Mouse (Mus musculus) kidney, embryonic 15.5 days (tissue): ENCODE measurements around the gene Rasa4. TPM values are rescaled to one million over a fixed set of nuclear protein-coding genes. Genes with fewer than 3 reads are reported as not detected.
"Not testable (repeated sequence)": the region's sequence is repeated elsewhere in the genome, so short reads cannot be mapped to it uniquely, and the experiment has no call there.

ENCODE experiments used
- ATAC-seq: fragments of 200-750 bp; cut with Nextera tagmentation; replicated peaks from 2 replicates; pipeline ENCODE4 v1.8.0; 2017; ENCODE audit warnings: moderate TSS enrichment; ENCODE audit not compliant: low FRiP score
- H3K27ac ChIP-seq: fragments of 300-500 bp; sonication (generic); 2 replicates; pipeline ENCODE4 v1.5.1; 2015; ENCODE audit warnings: mild to moderate bottlenecking, inconsistent platforms
- H3K27me3 ChIP-seq: fragments of 300-500 bp; sonication (generic); 2 replicates; pipeline ENCODE4 v1.6.1; 2015; ENCODE audit warnings: inconsistent platforms
- H3K36me3 ChIP-seq: fragments of 300-500 bp; sonication (generic); 2 replicates; pipeline ENCODE4 v1.6.1; 2015; ENCODE audit warnings: inconsistent platforms
- H3K4me1 ChIP-seq: fragments of 300-500 bp; sonication (generic); 2 replicates; pipeline ENCODE4 v1.6.1; 2015; ENCODE audit warnings: inconsistent platforms
- H3K4me2 ChIP-seq: fragments of 300-500 bp; sonication (generic); 2 replicates; pipeline ENCODE4 v1.6.1; 2015; ENCODE audit warnings: moderate library complexity, mild to moderate bottlenecking, inconsistent platforms
- H3K4me3 ChIP-seq: fragments of 300-500 bp; sonication (generic); replicated peaks from 2 replicates; pipeline ENCODE4 v1.5.1; 2015; ENCODE audit warnings: mild to moderate bottlenecking, inconsistent platforms
- H3K9ac ChIP-seq: fragments of 300-500 bp; sonication (generic); 2 replicates; pipeline ENCODE4 v1.6.1; 2015; ENCODE audit warnings: mild to moderate bottlenecking, inconsistent platforms
- H3K9me3 ChIP-seq: fragments of 300-500 bp; sonication (generic); replicated peaks from 2 replicates; pipeline ENCODE4 v1.6.1; 2016; ENCODE audit warnings: inconsistent platforms
- WGBS: fragments of 180-500 bp; shearing (Covaris S2); methylation state at CpG from one replicate; pipeline ENCODE4 v1.1.7; 2015; ENCODE audit warnings: mixed read lengths; 5-methylcytosine and 5-hydroxymethylcytosine counted together
- polyA plus RNA-seq: library from polyadenylated mRNA; unstranded; fragments of >200 nt; fragmentation: Nextera tagmentation; extraction: Ambion mirVana; gene quantifications from 2 replicates; pipeline ENCODE4 v1.2.1, GENCODE M21; 2015

Gene Rasa4
- 15.4 and 18.5 TPM in 2 replicates for polyA plus RNA-seq

DNA sequence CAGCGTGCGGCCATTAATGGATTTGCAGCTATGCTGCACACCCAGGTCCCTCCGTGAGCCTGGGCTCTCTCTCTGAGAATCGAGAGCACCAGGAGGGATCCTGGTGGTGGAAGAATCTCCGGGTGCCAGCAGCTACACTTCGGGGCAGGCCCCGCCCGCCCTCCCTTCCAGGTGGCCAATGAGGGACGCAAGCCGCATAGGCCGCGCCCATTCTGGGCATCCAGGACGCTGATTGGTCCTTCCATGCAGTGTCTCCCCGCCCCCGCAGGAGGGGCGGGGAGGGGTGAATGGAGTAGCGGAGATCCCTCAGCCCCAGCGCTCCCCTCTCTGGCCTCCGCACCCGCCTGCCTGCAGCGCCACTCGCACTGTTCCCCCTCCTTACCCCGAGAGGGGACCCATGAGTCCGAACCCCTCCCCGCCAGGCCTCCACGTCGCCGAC, at the start of gene Rasa4:
TSS of gene Rasa4 (plus strand) at position 248 of the 439 bp plus-strand sequence.
- Histone ChIP-seq H3K36me3 (no peaks in the 10 kb centered on the region), H3K27me3 (no peaks in the 10 kb centered on the region), H3K4me1 (peaks cover 33% of the 10 kb centered on the region), H3K27ac (peak within 1 kb of the TSS; percentile 60), H3K4me2 (peak within 1 kb of the TSS; percentile 95), H3K9ac (peak within 1 kb of the TSS; percentile 60), H3K9me3 (no peaks in the 10 kb centered on the region), H3K4me3 (peak within 1 kb of the TSS; percentile 62)
- ATAC-seq = peak; percentile 95
- 0% methylated on average over 24 of the region's 28 CpGs for WGBS

GRCm38 (mm10) chr5:136034868-136035267, 48.8 kb upstream of the Rasa4 start:
- no peak overlapping the region for H3K4me3 ChIP-seq
- H3K9me3 ChIP-seq = no peaks in the 10 kb centered on the region
- no peak overlapping the region for H3K9ac ChIP-seq
- H3K27me3 ChIP-seq = no peaks in the 10 kb centered on the region
- no peak for ATAC-seq
- no peak overlapping the region for H3K4me2 ChIP-seq
- WGBS = 87% methylated on average over 4 of the region's 4 CpGs
- no peak overlapping the region for H3K27ac ChIP-seq
- H3K4me1 ChIP-seq = peaks cover 1% of the 10 kb centered on the region; the same call in 1 of the 2 replicates
- peaks cover 32% of the 10 kb centered on the region for H3K36me3 ChIP-seq

DNA sequence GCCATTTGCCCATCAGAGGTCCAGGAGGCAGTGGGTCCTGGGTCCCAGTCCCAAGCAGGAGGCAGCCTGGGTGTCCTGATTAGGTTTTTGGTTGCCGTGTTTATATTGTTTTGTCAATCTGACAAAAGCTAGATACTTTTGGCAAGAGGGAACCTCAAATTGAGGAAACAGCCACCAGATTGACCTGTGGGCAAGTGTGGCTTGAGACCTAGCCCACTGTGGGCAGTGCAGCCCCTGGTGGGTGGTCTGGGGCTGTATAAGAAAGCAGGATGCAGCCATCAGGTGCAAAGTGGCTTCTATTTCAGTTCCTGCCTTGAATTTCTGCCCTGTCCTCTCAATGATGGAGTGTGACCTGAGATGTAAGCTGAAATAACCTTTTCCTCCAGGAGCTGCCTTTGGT, 48.4 kb upstream of the Rasa4 start:
- ATAC-seq = no peak
- WGBS = 91% methylated on average over 1 of the region's 1 CpGs
- Histone ChIP-seq H3K4me3 (no peak overlapping the region), H3K4me1 (peaks cover 5% of the 10 kb centered on the region; the same call in 1 of the 2 replicates), H3K9me3 (no peaks in the 10 kb centered on the region), H3K9ac (no peak overlapping the region), H3K27ac (no peak overlapping the region), H3K27me3 (no peaks in the 10 kb centered on the region), H3K4me2 (no peak overlapping the region), H3K36me3 (peaks cover 28% of the 10 kb centered on the region)

DNA sequence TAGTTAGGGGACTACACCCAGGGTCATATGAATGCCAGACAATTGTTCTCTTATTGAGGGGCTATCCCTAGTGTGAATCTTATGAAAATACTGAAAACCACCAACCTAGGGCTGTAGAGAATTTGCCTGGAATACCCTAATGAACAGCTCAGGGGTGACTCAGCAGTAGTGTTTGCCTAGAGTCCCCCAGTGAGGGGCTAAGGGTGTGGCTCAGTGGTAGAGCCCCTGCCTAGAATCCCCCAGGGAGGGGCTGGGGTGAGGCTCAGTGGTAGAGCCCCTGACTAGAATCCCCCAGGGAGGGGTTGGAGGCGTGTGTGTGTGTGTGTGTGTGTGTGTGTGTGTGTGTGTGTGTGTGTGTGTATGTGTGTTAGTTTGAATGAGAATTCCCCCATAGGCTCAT, 47.0 kb upstream of the Rasa4 start:
- no peaks in the 10 kb centered on the region for H3K27me3 ChIP-seq

GRCm38 (mm10) chr5:136038258-136039214, 45.2 kb upstream of the Rasa4 start, which contains the start of gene Upk3b:
Upk3b (plus strand) TSS chr5:136038496.
- WGBS = 76% methylated on average over 17 of the region's 17 CpGs
- H3K4me3 ChIP-seq = no peak within 1 kb of the TSS
- no peaks in the 10 kb centered on the region for H3K36me3 ChIP-seq
- no peaks in the 10 kb centered on the region for H3K9me3 ChIP-seq
- H3K27me3 ChIP-seq = no peaks in the 10 kb centered on the region
- H3K4me1 ChIP-seq = peaks cover 13% of the 10 kb centered on the region; the same call in 1 of the 2 replicates
- no peak within 1 kb of the TSS for H3K27ac ChIP-seq
- H3K9ac ChIP-seq = no peak within 1 kb of the TSS
- ATAC-seq = 0 out of 2 replicates have a peak, but pooled peaks have one; percentile 63
- no peak within 1 kb of the TSS for H3K4me2 ChIP-seq

More for the DNA sequence above, 47.0 kb upstream of the Rasa4 start:
- no peak for ATAC-seq
- Histone ChIP-seq H3K4me1 (peaks cover 13% of the 10 kb centered on the region; the same call in 1 of the 2 replicates), H3K36me3 (peaks cover 14% of the 10 kb centered on the region), H3K9ac (no peak overlapping the region), H3K9me3 (no peaks in the 10 kb centered on the region), H3K4me3 (no peak overlapping the region), H3K4me2 (no peak overlapping the region), H3K27ac (no peak overlapping the region)
- WGBS = 88% methylated on average over 1 of the region's 1 CpGs

DNA sequence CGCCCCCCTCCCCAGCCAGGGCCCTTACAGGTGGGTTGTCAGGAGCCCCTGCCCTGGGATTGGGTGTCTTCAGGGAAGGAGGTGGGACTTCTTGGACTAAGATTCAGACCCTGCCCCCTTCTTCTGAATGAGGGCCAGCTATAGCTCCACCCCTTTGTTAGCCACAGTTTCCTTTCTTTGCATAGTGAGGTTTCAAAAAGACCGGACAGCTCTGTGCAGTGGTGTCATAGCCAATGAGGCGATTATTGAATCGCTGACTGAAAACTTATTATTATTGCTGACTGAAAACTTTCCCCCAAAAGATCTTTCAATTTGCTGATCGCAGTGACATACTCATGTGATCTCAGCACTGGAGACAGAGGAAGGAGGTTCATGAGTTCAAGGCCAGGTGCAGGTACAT, 43.5 kb upstream of the Rasa4 start:
- peak overlapping the region; percentile 41 for H3K4me2 ChIP-seq
- H3K9ac ChIP-seq = no peak overlapping the region
- peak; percentile 42; the same call in 1 of the 2 replicates for ATAC-seq

GRCm38 (mm10) chr5:136041260-136041659, 42.5 kb upstream of the Rasa4 start:
- H3K4me2 ChIP-seq = no peak overlapping the region
- WGBS = 33% methylated on average over 2 of the region's 2 CpGs
- H3K9ac ChIP-seq = no peak overlapping the region
- no peak overlapping the region for H3K27ac ChIP-seq
- H3K27me3 ChIP-seq = no peaks in the 10 kb centered on the region
- H3K9me3 ChIP-seq = no peaks in the 10 kb centered on the region
- H3K36me3 ChIP-seq = no peaks in the 10 kb centered on the region
- peaks cover 24% of the 10 kb centered on the region for H3K4me1 ChIP-seq
- ATAC-seq = no peak
- H3K4me3 ChIP-seq = no peak overlapping the region

More for the DNA sequence above, 43.5 kb upstream of the Rasa4 start:
- Histone ChIP-seq H3K9me3 (no peaks in the 10 kb centered on the region), H3K27me3 (no peaks in the 10 kb centered on the region), H3K27ac (no peak overlapping the region), H3K36me3 (no peaks in the 10 kb centered on the region), H3K4me1 (peaks cover 15% of the 10 kb centered on the region), H3K4me3 (peak overlapping the region; percentile 10; the same call in 1 of the 2 replicates)
- 46% methylated on average over 5 of the region's 5 CpGs for WGBS

DNA sequence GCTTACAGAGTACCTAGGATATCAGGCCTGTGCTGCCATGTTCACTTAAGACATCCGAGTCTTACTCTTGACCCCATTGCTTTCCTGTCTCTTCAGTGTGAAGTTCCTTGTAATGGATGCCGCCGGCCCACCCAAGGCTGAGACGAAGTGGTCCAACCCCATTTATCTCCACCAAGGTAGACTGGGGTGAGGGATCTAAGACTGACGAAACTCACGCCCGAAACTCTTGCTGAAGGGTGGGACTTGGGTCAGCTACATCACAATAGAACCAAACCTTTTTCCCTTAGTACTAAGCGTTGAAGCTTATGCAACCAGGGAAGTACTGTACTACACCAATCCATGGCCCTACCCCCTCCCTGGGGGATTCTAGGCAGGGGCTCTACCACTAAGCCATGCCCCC, 42.0 kb upstream of the Rasa4 start:
- no peak overlapping the region for H3K4me2 ChIP-seq
- H3K4me1 ChIP-seq = peaks cover 28% of the 10 kb centered on the region
- no peak overlapping the region for H3K9ac ChIP-seq
- H3K36me3 ChIP-seq = no peaks in the 10 kb centered on the region
- no peaks in the 10 kb centered on the region for H3K27me3 ChIP-seq
- WGBS = 92% methylated on average over 8 of the region's 8 CpGs
- H3K4me3 ChIP-seq = no peak overlapping the region
- H3K9me3 ChIP-seq = no peaks in the 10 kb centered on the region
- no peak overlapping the region for H3K27ac ChIP-seq
- ATAC-seq = no peak

DNA sequence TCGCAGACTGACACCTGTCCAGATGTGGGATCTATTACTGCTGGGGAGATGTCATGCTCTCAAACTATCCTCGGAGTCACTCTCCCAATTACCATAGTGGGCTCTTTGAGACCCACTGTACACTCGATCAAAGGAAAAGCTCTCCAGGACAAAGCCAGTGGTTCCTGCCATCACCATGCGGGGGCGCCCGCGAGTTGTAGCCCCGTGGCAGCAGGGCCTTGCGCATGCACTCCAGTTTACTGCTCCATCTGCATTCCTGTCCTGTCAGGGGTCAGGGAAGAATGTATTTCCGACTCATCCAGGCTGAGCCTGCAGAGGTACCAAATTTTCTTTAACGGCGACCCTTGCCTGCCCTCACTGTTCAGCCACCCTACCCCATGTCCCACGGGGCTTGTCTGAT, 38.9 kb upstream of the Rasa4 start:
- 73% methylated on average over 13 of the region's 13 CpGs for WGBS
- H3K27ac ChIP-seq = no peak overlapping the region
- H3K36me3 ChIP-seq = no peaks in the 10 kb centered on the region
- H3K4me3 ChIP-seq = no peak overlapping the region
- no peak for ATAC-seq
- H3K4me2 ChIP-seq = no peak overlapping the region
- no peaks in the 10 kb centered on the region for H3K27me3 ChIP-seq
- H3K9me3 ChIP-seq = no peaks in the 10 kb centered on the region
- H3K4me1 ChIP-seq = peaks cover 41% of the 10 kb centered on the region
- no peak overlapping the region for H3K9ac ChIP-seq

DNA sequence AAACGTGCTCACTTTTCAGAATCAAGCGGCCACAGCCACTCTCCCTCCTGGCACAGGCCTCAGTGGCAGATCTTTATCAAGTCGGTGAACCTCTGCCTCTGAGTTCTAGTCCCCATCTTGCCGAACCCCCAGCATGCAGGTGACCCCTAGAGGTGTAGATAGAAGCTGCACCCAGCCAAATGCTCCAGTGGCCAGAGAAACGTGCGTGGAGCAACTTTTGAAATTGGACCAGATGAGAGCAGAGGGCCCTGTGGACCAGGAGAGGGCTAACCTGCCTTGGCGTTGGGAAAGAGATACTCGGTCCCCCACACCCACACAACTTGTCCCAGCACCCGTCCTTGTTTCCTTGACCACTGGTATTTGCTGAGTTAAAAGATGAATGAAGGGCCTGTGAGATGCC, 38.3 kb upstream of the Rasa4 start:
- no peak overlapping the region for H3K4me3 ChIP-seq
- H3K4me1 ChIP-seq = peaks cover 41% of the 10 kb centered on the region
- no peak overlapping the region for H3K27ac ChIP-seq
- no peak overlapping the region for H3K9ac ChIP-seq
- no peak overlapping the region for H3K4me2 ChIP-seq
- no peaks in the 10 kb centered on the region for H3K36me3 ChIP-seq
- ATAC-seq = no peak
- WGBS = 37% methylated on average over 9 of the region's 9 CpGs
- no peaks in the 10 kb centered on the region for H3K27me3 ChIP-seq
- no peaks in the 10 kb centered on the region for H3K9me3 ChIP-seq

- H3K4me1 ChIP-seq = peaks cover 39% of the 10 kb centered on the region
- WGBS = 2% methylated on average over 10 of the region's 10 CpGs
- H3K9me3 ChIP-seq = no peaks in the 10 kb centered on the region
- 0 out of 2 replicates have a peak overlapping the region, but pooled peaks have one; percentile 8 for H3K4me2 ChIP-seq
- H3K36me3 ChIP-seq = no peaks in the 10 kb centered on the region
- peak overlapping the region; percentile 57 for H3K27ac ChIP-seq
- no peak overlapping the region for H3K4me3 ChIP-seq
- no peaks in the 10 kb centered on the region for H3K27me3 ChIP-seq
- ATAC-seq = no peak
- H3K9ac ChIP-seq = no peak overlapping the region
Measured at GRCm38 (mm10) chr5:136045987-136046386, 37.7 kb upstream of the Rasa4 start.

DNA sequence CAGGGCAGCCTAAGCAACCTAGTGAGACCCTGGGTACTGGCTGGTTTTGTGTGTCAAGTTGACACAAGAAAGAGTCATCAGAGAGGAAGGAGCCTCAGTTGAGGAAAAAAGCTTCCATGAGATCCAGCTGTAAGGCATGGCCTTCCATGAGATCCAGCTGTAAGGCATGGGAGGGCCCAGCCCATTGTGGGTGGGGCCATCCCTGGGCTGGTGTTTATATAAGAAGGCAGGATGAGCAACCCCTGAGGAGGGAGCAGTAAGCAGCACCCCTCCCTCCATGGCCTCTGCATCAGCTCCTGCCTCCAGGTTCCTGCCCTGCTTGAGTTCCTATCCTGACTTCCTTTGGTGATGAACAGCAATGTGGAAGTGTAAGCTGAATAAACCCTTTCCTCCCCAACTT, 35.2 kb upstream of the Rasa4 start:
- H3K9ac ChIP-seq, ATAC-seq, H3K36me3 ChIP-seq, H3K27ac ChIP-seq, H3K4me2 ChIP-seq, H3K9me3 ChIP-seq, H3K4me3 ChIP-seq, H3K27me3 ChIP-seq: not testable (repeated sequence)
- peaks cover 60% of the 10 kb centered on the region for H3K4me1 ChIP-seq
